Mouse (Mus musculus): ENCODE results near the gene Iqsec1. TPM values are rescaled to one million over a fixed set of nuclear protein-coding genes. Genes with fewer than 3 reads are reported as not detected.

Iqsec1 gene
- polyA plus RNA-seq, 1 experiment: 41.7 TPM

- H3K4me1 ChIP-seq (ENCODE audit: control insufficient read depth, insufficient read depth, low read length): no peaks in the 10 kb centered on the region
- no peak overlapping the region for H3K9ac ChIP-seq (ENCODE audit: low read depth, poor library complexity, severe bottlenecking)
- TF ChIP-seq CTCF (IDR thresholded peaks at IDR 0.05; ENCODE audit: low read depth, low read length) (no peak), EP300 (IDR thresholded peaks at IDR 0.05; ENCODE audit: insufficient read depth, low read depth, low read length) (no peak), POLR2A (IDR thresholded peaks at IDR 0.05; ENCODE audit: insufficient read depth, low read length) (no peak)
- no peak overlapping the region for H3K27ac ChIP-seq (ENCODE audit: insufficient read depth, low read length)
- H3K4me3 ChIP-seq (ENCODE audit: low read depth, low read length): no peak overlapping the region
- H3K9me3 ChIP-seq (replicated peaks; ENCODE audit: control insufficient read depth, insufficient read depth, low read length, poor library complexity, severe bottlenecking): no peaks in the 10 kb centered on the region
- H3K27me3 ChIP-seq (ENCODE audit: control insufficient read depth, insufficient read depth, low read length, poor library complexity, severe bottlenecking): no peaks in the 10 kb centered on the region
- no peaks in the 10 kb centered on the region for H3K36me3 ChIP-seq (ENCODE audit: control insufficient read depth, insufficient read depth, low read length, poor library complexity, severe bottlenecking)
Observed at GRCm38 (mm10) chr6:90719402-90719801, 269.1 kb downstream of the Iqsec1 start.

GRCm38 (mm10) chr6:90718477-90718876 lies 270.0 kb downstream of the Iqsec1 start:
- Histone ChIP-seq H3K9me3 (replicated peaks; ENCODE audit: control insufficient read depth, insufficient read depth, low read length, poor library complexity, severe bottlenecking) (no peaks in the 10 kb centered on the region), H3K27ac (ENCODE audit: insufficient read depth, low read length) (no peak overlapping the region), H3K9ac (ENCODE audit: low read depth, poor library complexity, severe bottlenecking) (no peak overlapping the region), H3K4me3 (ENCODE audit: low read depth, low read length) (no peak overlapping the region), H3K4me1 (ENCODE audit: control insufficient read depth, insufficient read depth, low read length) (no peaks in the 10 kb centered on the region), H3K36me3 (ENCODE audit: control insufficient read depth, insufficient read depth, low read length, poor library complexity, severe bottlenecking) (no peaks in the 10 kb centered on the region), H3K27me3 (ENCODE audit: control insufficient read depth, insufficient read depth, low read length, poor library complexity, severe bottlenecking) (no peaks in the 10 kb centered on the region)
- TF ChIP-seq EP300 (IDR thresholded peaks at IDR 0.05; ENCODE audit: insufficient read depth, low read depth, low read length) (no peak), POLR2A (IDR thresholded peaks at IDR 0.05; ENCODE audit: insufficient read depth, low read length) (no peak), CTCF (IDR thresholded peaks at IDR 0.05; ENCODE audit: low read depth, low read length) (no peak)

DNA sequence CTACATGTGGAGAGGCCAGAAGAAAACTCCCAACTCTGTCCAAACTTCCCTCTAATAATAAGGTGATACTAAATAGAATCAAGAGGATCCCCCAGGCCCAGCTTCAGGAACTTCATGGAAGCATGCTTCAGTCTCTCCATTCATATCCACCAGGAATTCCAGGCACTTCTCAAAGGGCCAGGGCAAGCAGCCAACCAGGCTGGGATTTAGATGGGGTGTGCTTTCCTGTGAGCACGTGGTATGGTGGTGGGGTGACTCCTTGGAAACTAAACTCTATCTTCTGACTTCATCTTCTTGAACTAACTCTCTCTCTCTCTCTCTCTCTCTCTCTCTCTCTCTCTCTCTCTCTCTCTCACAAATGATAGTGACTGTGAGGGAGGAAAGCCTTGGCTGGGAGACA lies 270.8 kb downstream of the Iqsec1 start:
- no peak for TF ChIP-seq EP300 (IDR thresholded peaks at IDR 0.05; ENCODE audit: insufficient read depth, low read depth, low read length)
- no peak for TF ChIP-seq CTCF (IDR thresholded peaks at IDR 0.05; ENCODE audit: low read depth, low read length)
- no peak for TF ChIP-seq POLR2A (IDR thresholded peaks at IDR 0.05; ENCODE audit: insufficient read depth, low read length)
- Histone ChIP-seq H3K27me3 (ENCODE audit: control insufficient read depth, insufficient read depth, low read length, poor library complexity, severe bottlenecking) (no peaks in the 10 kb centered on the region), H3K27ac (ENCODE audit: insufficient read depth, low read length) (no peak overlapping the region), H3K4me1 (ENCODE audit: control insufficient read depth, insufficient read depth, low read length) (no peaks in the 10 kb centered on the region), H3K9me3 (replicated peaks; ENCODE audit: control insufficient read depth, insufficient read depth, low read length, poor library complexity, severe bottlenecking) (no peaks in the 10 kb centered on the region), H3K9ac (ENCODE audit: low read depth, poor library complexity, severe bottlenecking) (no peak overlapping the region), H3K36me3 (ENCODE audit: control insufficient read depth, insufficient read depth, low read length, poor library complexity, severe bottlenecking) (no peaks in the 10 kb centered on the region), H3K4me3 (ENCODE audit: low read depth, low read length) (no peak overlapping the region)

DNA sequence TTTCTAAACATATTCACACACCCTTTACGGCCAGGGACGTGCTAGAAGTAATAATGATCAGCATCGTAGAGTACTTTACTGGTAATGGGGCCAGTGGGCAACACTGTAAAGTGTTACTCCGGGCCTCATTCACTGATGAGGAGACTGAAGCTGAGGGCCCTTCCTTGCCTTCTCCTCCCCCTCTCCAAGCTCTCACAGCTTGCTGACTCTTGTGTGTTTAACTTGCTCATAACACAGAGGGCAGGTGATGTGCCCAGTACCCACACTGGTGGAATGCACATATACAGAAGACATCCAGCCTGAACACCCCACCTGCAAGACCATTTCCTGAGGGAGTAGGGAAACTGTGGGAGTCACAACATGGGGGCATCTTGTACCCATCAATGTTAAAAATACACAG lies 271.6 kb downstream of the Iqsec1 start:
- Histone ChIP-seq H3K4me1 (ENCODE audit: control insufficient read depth, insufficient read depth, low read length) (no peaks in the 10 kb centered on the region), H3K9me3 (replicated peaks; ENCODE audit: control insufficient read depth, insufficient read depth, low read length, poor library complexity, severe bottlenecking) (no peaks in the 10 kb centered on the region), H3K36me3 (ENCODE audit: control insufficient read depth, insufficient read depth, low read length, poor library complexity, severe bottlenecking) (no peaks in the 10 kb centered on the region), H3K9ac (ENCODE audit: low read depth, poor library complexity, severe bottlenecking) (no peak overlapping the region), H3K27me3 (ENCODE audit: control insufficient read depth, insufficient read depth, low read length, poor library complexity, severe bottlenecking) (no peaks in the 10 kb centered on the region), H3K27ac (ENCODE audit: insufficient read depth, low read length) (no peak overlapping the region), H3K4me3 (ENCODE audit: low read depth, low read length) (no peak overlapping the region)
- TF ChIP-seq EP300 (IDR thresholded peaks at IDR 0.05; ENCODE audit: insufficient read depth, low read depth, low read length) (no peak), POLR2A (IDR thresholded peaks at IDR 0.05; ENCODE audit: insufficient read depth, low read length) (no peak), CTCF (IDR thresholded peaks at IDR 0.05; ENCODE audit: low read depth, low read length) (no peak)

GRCm38 (mm10) chr6:90716066-90716704 lies 272.3 kb downstream of the Iqsec1 start:
- Histone ChIP-seq H3K9ac (ENCODE audit: low read depth, poor library complexity, severe bottlenecking) (peak overlapping the region; percentile 69), H3K4me1 (ENCODE audit: control insufficient read depth, insufficient read depth, low read length) (no peaks in the 10 kb centered on the region), H3K4me3 (ENCODE audit: low read depth, low read length) (peak overlapping the region; percentile 85), H3K27me3 (ENCODE audit: control insufficient read depth, insufficient read depth, low read length, poor library complexity, severe bottlenecking) (no peaks in the 10 kb centered on the region), H3K27ac (ENCODE audit: insufficient read depth, low read length) (no peak overlapping the region), H3K36me3 (ENCODE audit: control insufficient read depth, insufficient read depth, low read length, poor library complexity, severe bottlenecking) (no peaks in the 10 kb centered on the region), H3K9me3 (replicated peaks; ENCODE audit: control insufficient read depth, insufficient read depth, low read length, poor library complexity, severe bottlenecking) (no peaks in the 10 kb centered on the region)
- TF ChIP-seq POLR2A (IDR thresholded peaks at IDR 0.05; ENCODE audit: insufficient read depth, low read length) (peak; percentile 20), CTCF (IDR thresholded peaks at IDR 0.05; ENCODE audit: low read depth, low read length) (no peak)

- Histone ChIP-seq H3K27me3 (ENCODE audit: control insufficient read depth, insufficient read depth, low read length, poor library complexity, severe bottlenecking) (no peaks in the 10 kb centered on the region), H3K9me3 (replicated peaks; ENCODE audit: control insufficient read depth, insufficient read depth, low read length, poor library complexity, severe bottlenecking) (no peaks in the 10 kb centered on the region), H3K9ac (ENCODE audit: low read depth, poor library complexity, severe bottlenecking) (peak overlapping the region; percentile 69), H3K27ac (ENCODE audit: insufficient read depth, low read length) (no peak overlapping the region), H3K4me3 (ENCODE audit: low read depth, low read length) (peak overlapping the region; percentile 85), H3K4me1 (ENCODE audit: control insufficient read depth, insufficient read depth, low read length) (no peaks in the 10 kb centered on the region), H3K36me3 (ENCODE audit: control insufficient read depth, insufficient read depth, low read length, poor library complexity, severe bottlenecking) (no peaks in the 10 kb centered on the region)
- no peak for TF ChIP-seq POLR2A (IDR thresholded peaks at IDR 0.05; ENCODE audit: insufficient read depth, low read length)
- TF ChIP-seq CTCF (IDR thresholded peaks at IDR 0.05; ENCODE audit: low read depth, low read length): no peak
- no peak for TF ChIP-seq EP300 (IDR thresholded peaks at IDR 0.05; ENCODE audit: insufficient read depth, low read depth, low read length)
Observed at GRCm38 (mm10) chr6:90715245-90715905, 273.1 kb downstream of the Iqsec1 start.
